Mouse (Mus musculus) E14TG2a.4 (cell line): Measurements from ENCODE around the gene Nkx6-2.

Experiments used
- H3K27me3 ChIP-seq: 2 replicates; pipeline ENCODE4 v1.6.1; 2014; ENCODE audit warnings: low read length, control low read depth; ENCODE audit not compliant: insufficient read depth
- H3K36me3 ChIP-seq: 2 replicates; pipeline ENCODE4 v1.6.1; 2014; ENCODE audit warnings: low read length, control low read depth; ENCODE audit not compliant: insufficient read depth
- H3K4me1 ChIP-seq: replicated peaks from 2 replicates; pipeline ENCODE4 v1.6.1; 2014; ENCODE audit warnings: low read depth, low read length, control low read depth
- H3K4me3 ChIP-seq: replicated peaks from 2 replicates; pipeline ENCODE4 v1.5.1; 2014; ENCODE audit warnings: mild to moderate bottlenecking, low read length
- H3K9me3 ChIP-seq: 2 replicates; pipeline ENCODE4 v1.6.1; 2014; ENCODE audit warnings: low read length, control low read depth
- CTCF ChIP-seq: conservative IDR thresholded peaks from 2 replicates; pipeline ENCODE4 v1.5.1; 2014; ENCODE audit warnings: low read length
- NANOG ChIP-seq: IDR thresholded peaks from 2 replicates; pipeline ENCODE4 v1.6.1; 2014; ENCODE audit warnings: borderline replicate concordance, low read length, mixed read lengths
- POU5F1 ChIP-seq: IDR thresholded peaks from 2 replicates; pipeline ENCODE4 v1.6.1; 2014; ENCODE audit warnings: low read length, borderline replicate concordance

Nkx6-2 gene

DNA sequence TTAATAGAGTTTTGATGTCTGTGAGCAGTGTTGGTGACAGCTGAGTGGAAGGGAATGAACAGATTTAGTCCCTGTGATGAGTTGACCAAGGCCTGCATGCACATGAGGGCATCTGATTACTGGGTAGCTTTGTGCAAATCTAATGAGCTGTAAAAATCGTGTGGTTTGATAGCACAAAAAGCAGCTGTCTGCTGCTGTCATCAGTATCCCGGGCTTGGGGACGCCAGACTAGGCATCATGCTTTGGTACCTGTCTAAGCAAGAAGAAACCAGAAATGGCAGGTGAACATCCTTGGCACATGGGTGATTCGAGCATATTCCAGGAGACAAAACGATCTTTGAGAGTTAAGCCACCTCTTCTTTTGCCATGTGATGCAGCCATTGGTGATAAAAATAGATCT, 26.3 kb downstream of the Nkx6-2 start:
- H3K4me3 ChIP-seq = no peak overlapping the region
- no peaks in the 10 kb centered on the region for H3K27me3 ChIP-seq
- TF ChIP-seq CTCF = no peak
- no peak for TF ChIP-seq NANOG
- TF ChIP-seq POU5F1 = no peak
- H3K9me3 ChIP-seq = no peaks in the 10 kb centered on the region
- H3K4me1 ChIP-seq = peaks cover 9% of the 10 kb centered on the region
- peaks cover 15% of the 10 kb centered on the region for H3K36me3 ChIP-seq

DNA sequence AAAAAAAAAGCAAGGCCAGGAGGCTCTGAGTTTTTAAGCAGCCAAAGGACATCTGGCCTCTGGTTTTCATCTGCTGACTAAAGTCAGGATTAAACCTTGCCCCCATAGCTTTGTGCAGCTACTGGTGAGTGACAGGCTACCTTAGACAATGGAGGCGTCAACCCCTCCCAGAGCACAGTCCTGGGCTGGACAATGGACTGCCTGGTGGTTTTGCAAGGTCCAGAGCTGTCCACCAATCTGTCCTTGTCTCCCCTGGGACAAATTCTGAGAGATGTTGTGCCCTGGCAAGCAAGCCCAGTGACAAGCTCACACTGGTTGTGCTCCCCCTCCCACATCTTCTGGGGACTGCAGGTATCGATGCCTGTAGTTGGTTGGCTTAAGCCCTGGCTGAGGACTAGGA, 31.1 kb downstream of the Nkx6-2 start:
- TF ChIP-seq NANOG (no peak), CTCF (no peak), POU5F1 (no peak)
- Histone ChIP-seq H3K27me3 (no peaks in the 10 kb centered on the region), H3K36me3 (no peaks in the 10 kb centered on the region), H3K4me1 (peaks cover 3% of the 10 kb centered on the region; the same call in 1 of the 2 replicates), H3K9me3 (no peaks in the 10 kb centered on the region), H3K4me3 (no peak overlapping the region)

DNA sequence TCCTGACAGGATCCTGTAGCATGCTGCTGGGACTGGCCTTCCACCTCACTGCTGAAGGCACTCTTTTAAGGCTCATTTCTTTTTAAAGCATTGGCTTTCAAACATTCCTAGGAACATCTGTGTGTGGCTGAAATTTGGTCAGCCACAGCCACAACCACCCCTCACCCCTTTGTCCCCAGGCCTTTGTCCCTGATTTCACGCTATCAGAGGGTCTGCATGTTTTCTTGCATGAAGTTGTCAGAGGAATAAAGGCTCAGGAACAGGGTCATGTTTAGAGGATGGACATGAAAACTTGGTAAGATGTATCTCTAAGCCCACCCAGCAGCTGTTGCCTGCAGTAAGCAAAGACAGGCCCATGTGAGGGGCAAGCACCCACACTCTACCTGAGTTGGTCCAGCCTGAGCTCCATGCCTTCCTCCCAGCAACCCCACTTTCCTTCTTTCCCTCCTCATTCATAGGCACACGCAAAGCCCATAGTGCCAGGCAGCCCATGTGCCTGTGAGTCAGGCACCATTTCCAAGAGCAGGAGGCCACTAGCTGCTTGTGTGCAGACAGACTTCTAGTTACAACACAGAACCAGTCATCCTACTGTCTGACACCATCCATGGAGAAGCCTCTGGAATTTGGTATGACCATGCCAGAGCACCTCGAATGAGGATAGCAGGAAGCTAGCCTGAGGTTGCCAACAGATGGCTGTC, 32.4 kb downstream of the Nkx6-2 start:
- H3K27me3 ChIP-seq = no peaks in the 10 kb centered on the region
- no peaks in the 10 kb centered on the region for H3K9me3 ChIP-seq
- no peaks in the 10 kb centered on the region for H3K36me3 ChIP-seq
- H3K4me1 ChIP-seq = peaks cover 2% of the 10 kb centered on the region
- no peak for TF ChIP-seq POU5F1
- no peak for TF ChIP-seq NANOG
- no peak for TF ChIP-seq CTCF
- H3K4me3 ChIP-seq = no peak overlapping the region

DNA sequence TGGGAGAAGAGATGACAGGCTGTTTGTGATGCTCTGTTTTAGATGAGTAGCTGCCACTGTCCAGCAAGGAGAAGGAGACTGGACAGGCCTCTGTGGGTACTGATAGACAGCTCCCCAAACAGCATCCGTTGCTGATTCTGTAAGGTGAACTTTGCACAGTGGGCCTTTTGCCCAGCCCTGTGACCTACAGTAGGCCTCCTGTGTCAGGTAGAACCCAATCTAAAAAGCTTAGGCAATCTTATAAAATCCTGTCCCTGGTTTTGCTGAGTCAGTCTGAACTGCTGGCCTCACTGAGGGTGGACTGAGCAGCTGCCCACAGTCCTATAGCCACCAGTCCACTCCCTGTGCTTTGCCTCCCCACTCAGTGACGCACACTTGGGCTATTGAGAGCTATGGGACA, 35.3 kb downstream of the Nkx6-2 start:
- Histone ChIP-seq H3K4me1 (peaks cover 16% of the 10 kb centered on the region), H3K9me3 (no peaks in the 10 kb centered on the region), H3K36me3 (no peaks in the 10 kb centered on the region), H3K27me3 (no peaks in the 10 kb centered on the region), H3K4me3 (no peak overlapping the region)
- TF ChIP-seq NANOG = no peak
- no peak for TF ChIP-seq POU5F1
- TF ChIP-seq CTCF = no peak

DNA sequence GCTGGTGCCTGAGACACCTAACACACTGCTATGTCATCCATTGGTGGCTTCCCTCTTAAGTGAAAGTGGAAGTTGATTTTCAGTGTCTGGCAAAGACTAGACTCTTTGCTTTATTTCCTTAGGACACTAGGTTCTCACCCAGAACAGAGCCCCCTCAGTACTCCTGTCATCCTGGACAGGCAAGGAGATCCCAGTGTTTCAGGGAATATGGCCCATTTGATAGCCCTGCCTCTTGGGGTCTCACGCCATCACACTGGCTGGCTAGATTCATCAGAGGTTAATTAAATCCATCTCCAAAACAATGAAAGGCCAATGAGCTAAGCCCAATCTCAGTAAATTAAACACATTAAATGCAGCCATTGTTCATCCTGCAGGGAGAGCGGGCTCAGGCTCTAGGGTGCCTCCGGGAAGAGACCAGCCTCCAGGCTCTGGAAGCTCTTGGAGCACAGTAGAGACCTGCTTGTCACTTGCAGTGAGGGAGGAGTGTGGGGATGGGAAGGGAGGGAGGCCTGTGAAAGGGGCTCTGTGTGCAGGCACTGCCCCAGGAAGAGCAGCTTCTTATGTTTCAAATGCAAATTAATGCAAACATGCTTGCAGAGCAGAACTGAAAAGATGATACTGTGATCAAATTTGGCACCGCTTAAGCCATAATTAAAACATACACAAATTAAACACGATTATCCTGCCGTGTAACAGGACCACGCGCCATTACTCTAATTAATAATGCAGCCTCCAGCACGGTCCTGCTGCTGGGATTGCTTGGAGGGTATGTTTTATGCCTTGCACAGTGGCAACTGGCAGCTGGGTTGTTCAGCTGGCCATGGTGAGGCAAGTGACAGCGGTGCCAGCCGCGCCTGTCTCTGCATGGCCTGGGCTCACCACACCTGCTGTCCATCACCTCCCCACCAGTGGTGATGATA, 37.6 kb downstream of the Nkx6-2 start:
- Histone ChIP-seq H3K9me3 (no peaks in the 10 kb centered on the region), H3K4me3 (no peak overlapping the region), H3K4me1 (peaks cover 16% of the 10 kb centered on the region), H3K27me3 (no peaks in the 10 kb centered on the region), H3K36me3 (0 out of 2 replicates have a peak, but pooled peaks cover 6% of the 10 kb centered on the region)
- TF ChIP-seq POU5F1 = no peak
- no peak for TF ChIP-seq CTCF
- TF ChIP-seq NANOG = no peak

DNA sequence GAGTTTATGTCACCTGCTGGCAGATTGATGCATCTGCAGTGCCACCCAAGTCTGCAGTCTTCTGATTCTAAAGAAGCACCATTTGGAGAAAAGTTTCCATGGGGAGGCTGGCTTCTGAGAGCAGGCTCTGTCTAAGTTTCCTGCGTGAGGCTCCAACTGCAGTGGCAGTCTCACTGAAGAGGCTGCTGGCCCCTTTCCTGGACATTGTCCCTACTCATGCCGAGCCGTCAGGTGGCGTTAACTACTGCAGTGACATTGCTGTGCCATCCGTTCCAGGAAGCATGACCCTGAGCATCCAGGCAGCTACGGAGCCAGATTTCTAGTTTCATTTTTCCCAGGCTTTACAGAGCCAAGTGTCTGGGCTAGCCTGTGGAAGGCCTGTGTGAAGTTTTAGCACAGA, 41.2 kb downstream of the Nkx6-2 start:
- H3K4me3 ChIP-seq = no peak overlapping the region
- TF ChIP-seq CTCF (no peak), POU5F1 (no peak), NANOG (no peak)
- H3K36me3 ChIP-seq = 0 out of 2 replicates have a peak, but pooled peaks cover 6% of the 10 kb centered on the region
- peaks cover 36% of the 10 kb centered on the region for H3K4me1 ChIP-seq
- no peaks in the 10 kb centered on the region for H3K9me3 ChIP-seq
- no peaks in the 10 kb centered on the region for H3K27me3 ChIP-seq

DNA sequence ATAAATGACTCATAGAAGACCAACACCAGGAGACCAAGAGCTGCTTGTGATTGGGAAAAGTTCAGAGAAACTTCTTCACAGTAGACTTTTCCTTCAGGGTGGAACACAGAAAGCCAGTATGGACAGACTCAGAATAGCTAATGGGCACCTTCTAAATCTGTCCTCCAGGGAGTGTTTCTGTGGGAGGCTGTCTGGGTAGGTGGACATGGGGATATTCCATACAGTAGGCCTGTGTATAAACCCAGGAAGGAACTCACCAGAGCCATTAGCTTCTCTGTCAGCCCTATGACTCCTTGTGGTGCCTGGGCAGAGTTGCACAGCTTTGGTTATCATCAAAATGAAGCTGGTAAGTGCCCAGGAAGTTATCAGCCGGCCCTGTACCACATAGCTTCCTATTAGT, 42.0 kb downstream of the Nkx6-2 start:
- peaks cover 10% of the 10 kb centered on the region; the same call in 1 of the 2 replicates for H3K36me3 ChIP-seq
- H3K27me3 ChIP-seq = no peaks in the 10 kb centered on the region; the same call in 1 of the 2 replicates
- H3K4me1 ChIP-seq = peaks cover 45% of the 10 kb centered on the region
- no peak for TF ChIP-seq NANOG
- H3K9me3 ChIP-seq = no peaks in the 10 kb centered on the region
- no peak overlapping the region for H3K4me3 ChIP-seq

DNA sequence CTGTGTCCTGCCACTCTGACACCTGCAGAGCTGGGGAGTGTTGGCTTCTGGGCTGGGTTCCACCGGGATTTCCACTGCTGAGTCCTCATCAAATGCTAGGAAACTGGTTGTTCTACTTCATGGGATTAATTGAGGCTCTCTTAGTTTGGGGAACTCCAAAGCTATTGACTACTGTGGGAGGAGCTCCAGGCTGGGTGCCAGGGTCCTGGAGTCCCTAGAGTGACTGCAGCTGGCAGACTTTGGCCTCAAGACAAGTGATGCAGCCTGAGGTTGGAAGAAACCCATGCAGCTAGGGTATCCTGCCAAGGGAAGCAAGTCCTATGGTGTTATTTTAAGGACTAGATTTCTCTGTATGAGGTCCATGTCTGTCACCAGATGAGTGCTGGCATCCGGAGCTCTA, 44.1 kb downstream of the Nkx6-2 start:
- H3K4me3 ChIP-seq = no peak overlapping the region
- H3K4me1 ChIP-seq = peaks cover 29% of the 10 kb centered on the region
- H3K9me3 ChIP-seq = no peaks in the 10 kb centered on the region
- TF ChIP-seq NANOG (no peak), CTCF (no peak), POU5F1 (no peak)
- H3K27me3 ChIP-seq = no peaks in the 10 kb centered on the region; the same call in 1 of the 2 replicates
- H3K36me3 ChIP-seq = peaks cover 11% of the 10 kb centered on the region; the same call in 1 of the 2 replicates
